Mouse (Mus musculus) spleen, postnatal 4 days (tissue): ENCODE data around the gene Il1f5.

Source experiments
- DNase-seq, 2 experiments: peaks; one replicate each; pipeline ENCODE4 v3.0.0; 2022; ENCODE audit warnings: low spot score in 2 of 2

Gene Il1f5

DNA sequence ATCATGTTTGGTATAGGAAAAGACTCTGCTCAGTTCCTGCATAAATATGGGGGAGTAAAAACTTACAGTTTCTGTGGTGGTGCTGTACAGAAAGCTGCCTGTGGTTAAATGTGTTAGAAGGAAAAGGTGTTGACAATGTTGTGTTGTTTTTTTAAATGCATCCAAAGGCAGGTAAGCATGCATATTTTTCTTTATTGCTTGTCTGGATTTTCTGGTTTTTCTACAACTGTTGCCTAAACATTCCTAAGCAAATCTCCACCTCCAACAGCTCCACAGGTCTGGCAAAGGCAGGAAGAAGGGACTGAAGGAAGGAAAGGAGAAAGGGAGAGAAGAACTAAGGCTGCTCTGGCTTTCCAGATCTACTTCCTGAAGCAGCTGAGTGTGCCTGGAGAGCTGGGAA, at the start of gene Il1f5:
Il1f5 (plus strand) TSS at position 301 of the 400 bp plus-strand sequence.
- DNase-seq = no peak

DNA sequence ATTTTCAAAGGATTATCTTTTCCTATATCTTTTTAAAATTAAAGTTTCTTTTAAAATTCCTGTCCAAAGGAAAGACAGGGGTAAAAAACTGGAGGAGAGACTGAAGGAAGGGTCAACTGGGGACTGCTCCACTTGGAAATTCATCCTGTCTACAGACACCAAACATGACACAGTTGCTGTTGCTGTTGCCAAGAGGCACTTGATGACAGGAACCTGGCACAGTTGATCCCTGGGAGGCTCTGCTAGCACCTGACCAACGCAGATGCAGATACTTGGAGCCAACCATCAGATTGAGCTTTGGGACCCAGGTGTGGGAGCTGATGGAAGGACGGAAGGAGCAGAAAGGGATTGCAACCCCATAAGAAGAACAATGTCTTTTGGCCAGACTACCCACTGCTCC, 49.6 kb upstream of the Il1f5 start:
- no peak for DNase-seq

DNA sequence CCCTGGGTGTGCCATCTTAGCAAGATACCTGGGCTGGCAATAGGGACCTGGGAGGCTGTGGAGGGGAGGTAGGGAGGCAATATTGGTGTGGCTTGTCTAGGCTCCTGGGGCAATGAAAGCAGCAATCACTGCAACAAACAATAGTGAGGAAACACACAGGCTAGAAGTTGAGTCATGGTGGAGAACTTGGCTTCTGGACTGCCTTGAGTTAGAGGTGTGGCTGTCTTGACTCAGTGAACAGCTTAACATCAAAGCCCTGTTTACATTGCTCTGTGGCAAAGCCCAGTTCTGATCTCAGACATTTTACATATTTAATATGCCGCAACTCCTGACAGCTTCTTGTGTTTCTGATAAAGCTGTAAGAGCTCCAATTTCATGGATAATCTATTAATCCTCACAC, 9.3 kb upstream of the Il1f5 start:
- DNase-seq = no peak

DNA sequence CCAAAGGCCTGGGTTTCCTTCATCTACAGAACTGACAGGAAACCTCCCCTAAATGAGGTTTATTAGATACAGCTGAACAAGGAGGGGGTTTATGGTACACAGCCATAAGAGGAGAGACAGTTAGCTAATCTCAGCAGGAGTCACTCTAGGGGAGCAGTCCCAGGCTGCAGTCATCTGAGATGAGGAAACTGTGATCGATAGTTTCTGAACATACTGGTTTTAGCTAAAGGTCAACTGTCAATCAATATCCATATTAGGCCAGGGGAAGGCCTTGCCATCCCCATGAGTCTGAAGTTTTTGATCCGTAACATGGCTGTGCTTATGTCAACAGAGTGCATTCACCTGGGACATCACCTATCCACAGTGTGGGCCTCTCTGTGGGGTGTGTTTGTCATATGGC, 3.1 kb upstream of the Il1f5 start:
- DNase-seq = no peak

DNA sequence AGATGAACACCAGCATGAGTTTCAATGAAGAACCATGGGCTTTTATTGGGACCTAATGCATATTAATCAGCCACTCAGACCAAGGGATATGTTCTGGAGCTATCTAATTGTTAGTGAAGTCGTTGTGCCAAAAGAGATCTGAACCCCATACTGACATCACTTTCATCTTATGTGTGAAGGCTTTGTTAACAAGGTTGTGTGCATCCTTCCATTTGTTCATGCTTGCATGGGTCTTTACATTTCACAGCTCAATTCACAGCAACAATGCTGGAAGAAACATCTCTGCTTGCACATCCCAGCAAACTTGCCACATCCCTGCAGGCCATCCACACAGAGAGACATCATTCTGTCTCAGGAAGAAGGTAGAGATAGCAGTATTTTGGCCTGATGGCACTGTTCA, 1.6 kb upstream of the Il1f5 start:
- DNase-seq = no peak

DNA sequence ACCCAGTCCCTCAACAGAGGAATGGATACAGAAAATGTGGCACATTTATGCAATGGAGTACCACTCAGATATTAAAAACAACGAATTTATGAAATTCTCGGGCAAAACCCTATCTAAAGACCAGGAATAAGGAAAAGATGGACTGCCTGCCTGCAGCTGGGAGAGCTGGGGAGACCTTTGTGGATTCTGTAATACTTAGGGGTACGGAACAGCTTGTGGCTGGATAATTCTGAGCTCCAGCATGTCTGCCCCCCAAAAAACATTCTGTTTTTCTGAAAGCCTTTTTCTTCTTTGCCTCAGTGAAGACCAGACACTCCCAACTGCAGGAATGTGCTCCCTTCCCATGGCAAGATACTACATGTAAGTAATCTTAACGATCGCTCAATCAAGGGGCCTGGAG, 14.1 kb downstream of the Il1f5 start, which contains the start of gene Il1f10:
Il1f10 (plus strand) TSS at position 301 of the 400 bp plus-strand sequence.
- DNase-seq = no peak

DNA sequence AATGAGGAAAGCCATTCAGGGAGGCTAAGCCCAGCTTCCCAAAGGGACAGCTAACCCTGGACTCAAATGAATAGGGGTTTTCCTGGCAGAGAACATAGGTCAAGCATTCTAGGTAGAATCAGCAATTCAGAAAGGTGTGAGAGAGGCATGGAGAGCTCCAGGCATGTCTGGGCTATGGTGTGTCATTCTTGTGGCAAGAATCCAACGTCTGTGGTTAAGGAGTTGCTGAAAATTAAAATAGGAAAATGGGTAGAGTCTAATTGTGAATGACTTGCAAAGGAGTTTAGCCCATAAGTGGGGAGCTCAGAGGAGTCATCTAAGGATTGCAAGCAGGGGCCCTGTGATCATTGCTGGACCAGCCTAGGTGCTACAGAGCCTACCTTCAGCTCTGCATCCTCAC, 17.9 kb downstream of the Il1f5 start:
- no peak for DNase-seq

DNA sequence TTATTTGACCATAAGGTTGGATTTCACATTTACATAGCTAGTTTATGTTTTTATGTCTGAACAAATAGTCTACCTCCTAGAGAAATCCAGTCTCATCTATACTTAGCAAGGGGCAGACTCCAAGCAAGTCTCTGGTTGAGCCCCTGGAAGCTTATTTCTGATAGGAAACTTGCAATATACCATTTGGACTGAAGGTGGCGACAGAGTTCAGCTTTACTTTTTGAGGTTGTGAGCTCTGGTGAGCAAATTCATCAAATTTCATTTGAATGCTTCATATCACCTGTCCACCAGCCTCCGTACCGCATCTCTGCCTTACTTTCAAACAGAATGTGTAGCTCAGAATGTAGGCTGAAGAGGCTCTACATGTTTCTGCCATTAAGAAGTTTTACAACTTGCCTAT, 20.1 kb downstream of the Il1f5 start:
- DNase-seq = peak; percentile 17 to 69

DNA sequence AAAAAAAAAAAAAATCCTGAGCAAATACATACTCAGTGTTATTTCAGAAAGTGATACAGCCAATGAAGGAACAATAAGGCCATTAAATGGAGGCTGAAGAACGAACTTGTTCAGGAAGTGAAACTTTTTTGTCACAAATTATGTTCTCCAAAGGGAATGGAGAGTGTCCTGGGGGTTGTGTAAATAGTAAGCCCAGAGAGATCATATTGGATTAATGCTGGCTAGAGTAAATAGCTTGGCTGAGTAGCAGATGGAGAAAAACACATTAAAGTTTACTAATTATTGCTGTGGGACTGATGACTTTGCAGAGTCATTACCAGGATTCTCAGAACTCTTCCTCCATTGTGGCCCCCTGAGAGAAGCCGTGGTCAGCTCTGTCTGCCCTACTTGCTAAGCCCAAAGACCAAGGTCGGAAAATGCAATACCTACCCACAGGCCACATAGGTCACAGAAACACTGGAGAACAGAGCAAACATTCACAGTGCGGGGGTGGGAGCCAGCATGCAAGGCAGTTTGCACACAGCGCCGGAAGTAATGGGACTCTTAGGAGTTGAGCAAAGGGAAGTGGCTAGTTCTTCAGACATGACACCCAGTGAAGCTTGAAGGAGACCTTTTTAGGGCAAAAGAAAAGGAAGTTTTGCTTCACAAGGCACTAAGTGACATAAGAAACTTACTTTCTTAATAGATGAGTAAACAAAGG, 34.7 kb downstream of the Il1f5 start:
- peak; percentile 54 to 68 for DNase-seq

DNA sequence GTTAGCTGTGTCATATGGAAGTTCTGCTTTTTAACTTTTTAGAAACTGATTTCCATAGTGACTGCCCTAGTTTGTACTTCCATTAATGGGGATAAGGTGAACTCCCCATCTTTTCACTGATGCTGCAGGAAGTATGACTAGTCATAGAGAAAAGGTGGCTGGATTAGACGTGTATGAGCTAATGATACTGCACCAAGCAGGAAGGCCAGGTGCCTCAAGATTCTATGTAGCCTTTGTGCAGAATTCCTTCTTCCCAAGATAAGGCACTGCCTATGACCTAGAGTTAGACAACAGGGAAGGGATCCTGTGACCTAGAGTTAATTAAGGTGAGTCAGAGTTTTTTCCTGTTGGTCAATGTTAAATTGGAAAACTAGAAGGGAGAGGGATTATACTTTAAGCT, 40.2 kb downstream of the Il1f5 start:
- DNase-seq = no peak

DNA sequence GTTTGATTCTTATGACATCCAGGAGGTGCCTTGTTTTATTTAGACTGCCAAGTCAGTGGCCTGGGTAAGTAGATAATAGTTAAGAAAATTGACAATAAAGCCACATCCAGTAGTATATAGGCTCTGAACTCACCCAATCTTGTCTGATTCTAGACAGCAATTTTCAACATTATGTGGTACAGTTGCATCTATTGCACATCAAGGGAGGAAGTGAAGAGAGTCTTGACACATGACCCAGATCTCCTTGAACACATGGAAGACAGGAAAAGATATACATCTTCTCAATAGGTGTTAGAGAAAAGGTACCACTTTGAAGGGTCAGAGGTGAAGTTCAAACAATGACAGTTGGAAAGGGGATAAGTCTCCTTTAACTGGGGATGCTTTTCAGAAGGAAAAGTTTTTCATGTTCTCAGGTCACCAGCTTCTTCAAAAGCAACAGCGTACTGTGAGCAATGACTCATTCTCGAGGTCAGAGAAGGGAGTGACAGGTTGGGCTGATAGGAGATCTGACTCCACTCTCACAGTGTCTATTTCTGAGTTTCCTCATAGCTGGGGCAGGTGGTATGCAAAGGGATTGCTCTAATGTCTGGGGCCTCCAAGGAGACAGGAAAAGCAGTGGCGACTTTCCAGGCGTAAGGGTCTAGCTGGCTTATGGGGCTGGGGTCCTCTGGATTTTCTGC, 41.3 kb downstream of the Il1f5 start:
- no peak for DNase-seq
